Mouse (Mus musculus) CD4-positive helper T cell, adult 2 months (primary cell): ENCODE measurements around the gene Dnah7a.
"Not testable (repeated sequence)": the region's sequence is repeated elsewhere in the genome, so short reads cannot be mapped to it uniquely, and the experiment has no call there.

Source experiments
- DNase-seq: peaks from one replicate; pipeline ENCODE4 v3.0.0-alpha.2; 2012; ENCODE audit warnings: low read depth, missing footprints, low spot score

The Dnah7a gene

GRCm38 (mm10) chr1:53706431-53707361 is at the start of gene Dnah7a:
TSS of gene Dnah7a (minus strand) at chr1:53706784.
- peak; percentile 70 for DNase-seq

GRCm38 (mm10) chr1:53753501-53753900 is 46.9 kb upstream of the Dnah7a start:
- not testable (repeated sequence) for DNase-seq

GRCm38 (mm10) chr1:53751144-53751543 is 44.6 kb upstream of the Dnah7a start:
- no peak for DNase-seq

- DNase-seq = not testable (repeated sequence)
Measured at GRCm38 (mm10) chr1:53750697-53751096, 44.1 kb upstream of the Dnah7a start.

- DNase-seq = not testable (repeated sequence)
Measured at GRCm38 (mm10) chr1:53749881-53750385, 43.3 kb upstream of the Dnah7a start.

- no peak for DNase-seq
Measured at GRCm38 (mm10) chr1:53748571-53748970, 42.0 kb upstream of the Dnah7a start.

- DNase-seq = no peak
Measured at GRCm38 (mm10) chr1:53746001-53746400, 39.4 kb upstream of the Dnah7a start.

GRCm38 (mm10) chr1:53741742-53742458 is 35.3 kb upstream of the Dnah7a start:
- no peak for DNase-seq

- DNase-seq = no peak
Measured at GRCm38 (mm10) chr1:53740777-53741336, 34.3 kb upstream of the Dnah7a start.

GRCm38 (mm10) chr1:53740077-53740776 is 33.6 kb upstream of the Dnah7a start:
- not testable (repeated sequence) for DNase-seq

- no peak for DNase-seq
Measured at GRCm38 (mm10) chr1:53736583-53736982, 30.0 kb upstream of the Dnah7a start.

GRCm38 (mm10) chr1:53728489-53729225 is 22.1 kb upstream of the Dnah7a start:
- DNase-seq = no peak

GRCm38 (mm10) chr1:53726883-53727282 is 20.3 kb upstream of the Dnah7a start:
- DNase-seq = no peak

- DNase-seq = no peak
Measured at GRCm38 (mm10) chr1:53721353-53721752, 14.8 kb upstream of the Dnah7a start.

- no peak for DNase-seq
Measured at GRCm38 (mm10) chr1:53720601-53721351, 14.2 kb upstream of the Dnah7a start.

- DNase-seq = no peak
Measured at GRCm38 (mm10) chr1:53715966-53716515, 9.5 kb upstream of the Dnah7a start.

GRCm38 (mm10) chr1:53715446-53715845 is 8.9 kb upstream of the Dnah7a start:
- DNase-seq = peak; percentile 72

- not testable (repeated sequence) for DNase-seq
Measured at GRCm38 (mm10) chr1:53713383-53713782, 6.8 kb upstream of the Dnah7a start.

GRCm38 (mm10) chr1:53711069-53711468 is 4.5 kb upstream of the Dnah7a start:
- no peak for DNase-seq

- DNase-seq = not testable (repeated sequence)
Measured at GRCm38 (mm10) chr1:53709602-53710001, 3.0 kb upstream of the Dnah7a start.
